Mouse (Mus musculus) embryonic facial prominence, embryonic 12.5 days (tissue): ENCODE data around the gene 0610010F05Rik. TPM values are rescaled to one million over a fixed set of nuclear protein-coding genes. Genes with fewer than 3 reads are reported as not detected.
"Not testable (repeated sequence)": the region's sequence is repeated elsewhere in the genome, so short reads cannot be mapped to it uniquely, and the experiment has no call there.

Source experiments
- ATAC-seq: fragments of 200-750 bp; cut with Nextera tagmentation; 2 replicates; pipeline ENCODE4 v1.8.0; 2017; ENCODE audit not compliant: insufficient number of reproducible peaks, insufficient read depth, low FRiP score, low TSS enrichment
- H3K27ac ChIP-seq: fragments of 300-500 bp; sonication (generic); 2 replicates; pipeline ENCODE4 v1.5.1; 2016; ENCODE audit warnings: mild to moderate bottlenecking
- H3K27me3 ChIP-seq: fragments of 300-500 bp; sonication (generic); 2 replicates; pipeline ENCODE4 v1.6.1; 2016; ENCODE audit warnings: mild to moderate bottlenecking, moderate library complexity
- H3K36me3 ChIP-seq: fragments of 300-500 bp; sonication (generic); 2 replicates; pipeline ENCODE4 v1.6.1; 2016; ENCODE audit warnings: mild to moderate bottlenecking
- H3K4me1 ChIP-seq: fragments of 300-500 bp; sonication (generic); 2 replicates; pipeline ENCODE4 v1.6.1; 2016
- H3K4me2 ChIP-seq: fragments of 300-500 bp; sonication (generic); replicated peaks from 2 replicates; pipeline ENCODE4 v1.6.1; 2016; ENCODE audit warnings: mild to moderate bottlenecking, moderate library complexity
- H3K4me3 ChIP-seq: fragments of 300-500 bp; sonication (generic); 2 replicates; pipeline ENCODE4 v1.5.1; 2016; ENCODE audit warnings: mild to moderate bottlenecking
- H3K9ac ChIP-seq: fragments of 300-500 bp; sonication (generic); 2 replicates; pipeline ENCODE4 v1.6.1; 2016; ENCODE audit warnings: mild to moderate bottlenecking, moderate library complexity
- H3K9me3 ChIP-seq: fragments of 300-500 bp; sonication (generic); 2 replicates; pipeline ENCODE4 v1.6.1; 2016; ENCODE audit warnings: mild to moderate bottlenecking, moderate library complexity
- WGBS: fragments of 180-500 bp; shearing (Covaris S2); methylation state at CpG from one replicate; pipeline ENCODE4 v1.1.7; 2016; 5-methylcytosine and 5-hydroxymethylcytosine counted together
- polyA plus RNA-seq: library from polyadenylated mRNA; unstranded; fragments of >200 nt; fragmentation: Nextera tagmentation; extraction: Ambion mirVana; gene quantifications from 2 replicates; pipeline ENCODE4 v1.2.1, GENCODE M21; 2016

0610010F05Rik gene
- polyA plus RNA-seq, 1 experiment from 2014 or later, result 33.4 TPM

DNA sequence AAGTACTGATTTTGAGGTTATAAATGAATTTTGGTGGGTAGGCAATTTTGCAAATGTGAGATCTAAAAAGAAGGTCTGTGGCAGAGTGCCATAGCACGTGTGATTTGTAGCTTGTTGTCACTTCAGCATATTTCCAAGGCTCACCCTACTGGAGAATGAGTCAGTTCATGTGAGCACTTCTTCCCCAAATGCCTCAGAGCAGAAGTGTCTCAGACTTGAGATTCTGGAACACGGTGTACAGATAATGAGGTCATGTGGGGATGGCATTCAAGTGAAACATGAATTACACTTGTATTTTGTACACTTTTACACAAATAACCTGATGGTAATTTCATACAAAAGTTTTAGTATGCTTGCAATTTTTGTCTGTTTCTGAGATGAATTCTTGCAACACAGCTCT lies 24.4 kb upstream of the 0610010F05Rik start:
- no peak for ATAC-seq
- Histone ChIP-seq H3K9ac (no peak overlapping the region), H3K27ac (no peak overlapping the region), H3K4me1 (peaks cover 3% of the 10 kb centered on the region; the same call in 1 of the 2 replicates), H3K4me2 (no peak overlapping the region), H3K9me3 (no peaks in the 10 kb centered on the region), H3K27me3 (no peaks in the 10 kb centered on the region), H3K4me3 (no peak overlapping the region), H3K36me3 (peaks cover 4% of the 10 kb centered on the region; the same call in 1 of the 2 replicates)
- WGBS, result 87% methylated on average over 2 of the region's 2 CpGs

DNA sequence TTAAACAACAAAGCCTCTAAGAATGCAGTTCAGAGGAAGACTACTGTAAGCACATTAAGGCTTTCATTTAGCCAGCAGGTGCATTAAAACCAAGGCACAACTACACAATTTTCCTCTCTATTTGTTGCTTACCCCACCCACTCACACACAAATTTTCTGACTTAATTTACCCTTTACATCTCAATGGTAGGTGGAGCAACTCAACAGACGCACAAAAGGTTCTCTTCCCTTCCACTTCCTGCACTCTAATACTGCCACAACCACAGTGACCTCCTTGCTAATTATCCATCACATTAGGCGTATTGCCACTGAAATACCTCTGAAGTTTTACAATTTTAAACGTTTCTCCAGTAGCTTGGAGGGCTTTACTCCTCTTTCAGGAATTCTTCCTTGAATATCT lies 20.2 kb upstream of the 0610010F05Rik start:
- WGBS, result 72% methylated on average over 3 of the region's 3 CpGs
- no peak for ATAC-seq
- H3K9ac ChIP-seq, result no peak overlapping the region
- H3K4me1 ChIP-seq, result no peaks in the 10 kb centered on the region
- no peaks in the 10 kb centered on the region for H3K9me3 ChIP-seq
- H3K4me2 ChIP-seq, result no peak overlapping the region
- H3K36me3 ChIP-seq, result peaks cover 11% of the 10 kb centered on the region; the same call in 1 of the 2 replicates
- no peak overlapping the region for H3K4me3 ChIP-seq
- no peak overlapping the region for H3K27ac ChIP-seq
- H3K27me3 ChIP-seq, result no peaks in the 10 kb centered on the region

DNA sequence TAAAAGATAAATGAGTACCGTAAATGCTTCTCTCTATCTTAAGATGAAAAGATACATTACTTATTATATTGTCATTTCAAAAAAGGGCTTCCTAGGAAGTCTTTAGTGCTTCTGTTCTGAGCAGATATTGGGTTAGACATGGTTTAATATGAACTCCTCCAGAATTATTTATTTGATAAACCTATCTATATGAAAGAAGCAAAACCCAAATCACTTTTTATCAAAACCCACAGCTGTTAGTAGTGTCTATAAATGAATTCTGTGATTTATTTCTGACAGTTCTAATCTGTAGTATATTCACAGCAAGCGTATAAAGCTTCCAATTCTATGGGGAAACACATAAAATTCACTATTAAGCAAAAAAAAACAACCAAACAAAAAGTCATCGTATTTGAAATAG lies 14.4 kb upstream of the 0610010F05Rik start:
- no peak overlapping the region for H3K27ac ChIP-seq
- H3K27me3 ChIP-seq, result no peaks in the 10 kb centered on the region
- no peaks in the 10 kb centered on the region for H3K4me1 ChIP-seq
- no peaks in the 10 kb centered on the region for H3K9me3 ChIP-seq
- H3K36me3 ChIP-seq, result peaks cover 20% of the 10 kb centered on the region
- H3K9ac ChIP-seq, result no peak overlapping the region
- WGBS, result 95% methylated on average over 3 of the region's 3 CpGs
- no peak for ATAC-seq
- H3K4me2 ChIP-seq, result no peak overlapping the region
- H3K4me3 ChIP-seq, result no peak overlapping the region

DNA sequence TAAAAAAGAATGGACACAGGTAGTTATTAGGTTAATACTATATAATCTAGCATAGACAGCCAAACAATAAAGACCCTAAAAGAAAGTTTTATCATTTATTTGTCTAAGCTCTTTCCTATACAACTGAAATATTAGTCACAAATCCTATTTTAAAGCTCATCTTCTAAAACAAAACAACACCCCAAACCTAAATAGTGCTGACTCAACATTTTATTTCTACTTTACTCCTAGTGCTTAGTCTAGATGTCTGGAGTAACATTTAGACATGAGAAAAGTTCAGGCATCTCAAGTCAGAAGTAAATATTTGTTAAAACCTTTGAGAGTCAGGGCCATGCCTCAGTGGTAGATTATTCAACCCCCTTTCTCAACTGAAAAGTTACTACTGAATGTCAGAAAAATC lies 14.0 kb upstream of the 0610010F05Rik start:
- no peak overlapping the region for H3K4me3 ChIP-seq
- no peaks in the 10 kb centered on the region for H3K9me3 ChIP-seq
- H3K27me3 ChIP-seq, result no peaks in the 10 kb centered on the region
- peaks cover 24% of the 10 kb centered on the region for H3K36me3 ChIP-seq
- no peak overlapping the region for H3K27ac ChIP-seq
- no peaks in the 10 kb centered on the region for H3K4me1 ChIP-seq
- H3K4me2 ChIP-seq, result no peak overlapping the region
- H3K9ac ChIP-seq, result no peak overlapping the region
- ATAC-seq, result no peak

DNA sequence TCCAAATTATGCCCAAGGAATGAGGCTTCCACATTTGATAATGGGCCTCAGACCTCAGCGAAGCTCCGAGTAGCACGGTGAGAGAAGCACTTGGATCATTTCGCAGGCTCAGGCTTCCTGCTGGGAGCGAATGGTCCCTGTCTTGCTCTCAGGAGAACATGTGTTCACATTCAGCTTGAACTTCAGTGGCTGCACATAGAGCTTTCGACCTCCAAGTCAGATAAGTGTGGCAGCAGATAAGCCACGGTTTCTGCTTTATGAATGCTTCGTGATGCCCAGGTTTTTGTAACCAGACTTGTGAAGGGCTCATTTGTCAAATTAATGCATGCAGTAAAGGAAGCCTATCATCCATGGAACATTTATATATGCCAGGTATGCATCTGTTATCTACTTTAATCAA lies 1.1 kb upstream of the 0610010F05Rik start:
- Histone ChIP-seq H3K27me3 (no peaks in the 10 kb centered on the region), H3K9me3 (no peaks in the 10 kb centered on the region), H3K4me3 (no peak overlapping the region), H3K9ac (no peak overlapping the region), H3K4me2 (no peak overlapping the region), H3K36me3 (peaks cover 5% of the 10 kb centered on the region; the same call in 1 of the 2 replicates), H3K27ac (no peak overlapping the region), H3K4me1 (0 out of 2 replicates have a peak, but pooled peaks cover 3% of the 10 kb centered on the region)
- 74% methylated on average over 8 of the region's 8 CpGs for WGBS
- no peak for ATAC-seq

DNA sequence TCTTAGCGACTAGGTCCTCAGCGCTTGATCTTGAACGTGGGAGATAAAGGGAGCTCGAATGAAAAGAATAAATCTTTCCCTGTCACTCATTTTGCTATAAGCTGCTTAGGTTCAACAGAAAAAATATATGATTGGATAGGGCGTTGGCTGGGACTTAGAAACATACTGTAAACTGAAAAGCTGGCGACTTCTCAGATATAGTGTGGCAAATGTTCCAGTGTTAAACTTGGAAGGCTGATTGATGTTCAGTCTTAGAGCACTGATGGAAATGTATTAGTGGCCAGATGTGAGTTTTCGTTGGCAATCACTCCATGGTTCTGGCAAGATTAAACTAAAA lies 408 bp upstream of the 0610010F05Rik start:
- no peak overlapping the region for H3K27ac ChIP-seq
- no peaks in the 10 kb centered on the region for H3K27me3 ChIP-seq
- H3K4me3 ChIP-seq, result peak overlapping the region; percentile 74
- H3K9me3 ChIP-seq, result no peaks in the 10 kb centered on the region
- H3K4me1 ChIP-seq, result 0 out of 2 replicates have a peak, but pooled peaks cover 3% of the 10 kb centered on the region
- H3K9ac ChIP-seq, result peak overlapping the region; percentile 3; the same call in 1 of the 2 replicates
- H3K4me2 ChIP-seq, result peak overlapping the region; percentile 64
- H3K36me3 ChIP-seq, result 0 out of 2 replicates have a peak, but pooled peaks cover 5% of the 10 kb centered on the region
- WGBS, result 14% methylated on average over 7 of the region's 7 CpGs
- no peak; the same call in 1 of the 2 replicates for ATAC-seq

DNA sequence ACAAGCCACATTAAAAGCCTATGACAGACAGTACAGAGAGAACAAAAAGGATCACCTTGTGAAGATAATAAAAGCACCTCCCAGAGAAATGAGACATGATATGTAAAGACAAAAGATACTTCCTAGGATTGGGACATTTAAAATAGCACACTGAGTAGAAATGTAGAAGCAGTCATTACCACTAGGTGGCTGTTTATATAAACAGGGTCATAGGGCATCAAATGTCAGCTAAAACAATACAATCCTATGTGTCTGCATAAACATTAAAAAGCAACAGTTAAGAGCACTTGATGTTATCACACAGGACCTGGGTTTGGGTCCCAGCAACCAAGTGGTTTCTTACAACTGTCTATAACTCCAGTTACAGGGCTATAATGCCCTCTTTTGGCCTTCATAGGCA lies 2.8 kb downstream of the 0610010F05Rik start:
- Histone ChIP-seq H3K9me3 (no peaks in the 10 kb centered on the region), H3K4me3 (no peak overlapping the region), H3K27ac (no peak overlapping the region), H3K36me3 (no peaks in the 10 kb centered on the region), H3K27me3 (no peaks in the 10 kb centered on the region), H3K4me1 (0 out of 2 replicates have a peak, but pooled peaks cover 3% of the 10 kb centered on the region), H3K9ac (no peak overlapping the region), H3K4me2 (no peak overlapping the region)
- no peak for ATAC-seq

DNA sequence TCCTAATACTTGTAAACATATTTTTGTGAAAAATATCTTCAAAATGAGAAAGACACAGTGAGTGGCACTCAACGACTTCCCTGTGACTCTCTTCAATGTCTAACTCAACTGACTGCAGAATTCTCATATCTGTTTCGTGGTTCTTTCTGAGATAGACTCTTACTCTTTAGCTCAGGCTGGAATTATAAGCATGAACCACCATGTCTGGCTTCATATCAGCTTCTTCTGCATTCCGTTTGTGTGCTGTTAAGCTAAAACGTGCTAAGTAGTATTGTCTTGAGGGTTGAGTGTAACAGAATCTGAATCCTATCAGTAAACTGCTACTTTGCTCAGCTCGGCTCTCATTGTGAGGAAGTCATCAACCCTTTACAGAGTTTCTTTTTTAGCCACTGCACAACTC lies 14.4 kb downstream of the 0610010F05Rik start:
- H3K27me3 ChIP-seq, result no peaks in the 10 kb centered on the region
- H3K9me3 ChIP-seq, result no peaks in the 10 kb centered on the region
- no peak overlapping the region for H3K4me3 ChIP-seq
- no peak overlapping the region for H3K9ac ChIP-seq
- H3K27ac ChIP-seq, result no peak overlapping the region
- 87% methylated on average over 5 of the region's 5 CpGs for whole genome bisulfite sequencing
- no peak overlapping the region for H3K4me2 ChIP-seq
- H3K4me1 ChIP-seq, result no peaks in the 10 kb centered on the region
- peaks cover 13% of the 10 kb centered on the region; the same call in 1 of the 2 replicates for H3K36me3 ChIP-seq
- ATAC-seq, result no peak

DNA sequence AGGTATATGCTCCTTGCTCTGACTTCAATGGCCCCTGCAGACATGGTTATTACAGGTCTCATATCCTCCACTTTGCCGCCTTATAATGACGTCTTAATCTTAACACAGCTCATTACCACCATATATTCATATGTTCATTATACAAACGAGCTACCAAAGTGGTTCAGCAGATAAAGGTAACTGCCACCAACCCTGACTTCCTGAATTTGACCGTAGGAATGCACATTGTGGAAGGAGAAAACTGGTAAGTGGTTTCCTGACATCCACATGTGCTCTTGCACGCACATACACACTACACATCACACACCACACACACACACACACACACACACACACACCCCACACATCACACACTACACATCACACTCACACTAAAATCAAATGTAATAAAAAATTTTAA lies 18.9 kb downstream of the 0610010F05Rik start:
- H3K4me3 ChIP-seq, result no peak overlapping the region
- H3K27ac ChIP-seq, result no peak overlapping the region
- WGBS, result 84% methylated on average over 5 of the region's 5 CpGs
- no peaks in the 10 kb centered on the region for H3K9me3 ChIP-seq
- H3K9ac ChIP-seq, result no peak overlapping the region
- H3K27me3 ChIP-seq, result no peaks in the 10 kb centered on the region
- ATAC-seq, result no peak
- H3K4me1 ChIP-seq, result no peaks in the 10 kb centered on the region
- no peaks in the 10 kb centered on the region for H3K36me3 ChIP-seq
- no peak overlapping the region for H3K4me2 ChIP-seq

DNA sequence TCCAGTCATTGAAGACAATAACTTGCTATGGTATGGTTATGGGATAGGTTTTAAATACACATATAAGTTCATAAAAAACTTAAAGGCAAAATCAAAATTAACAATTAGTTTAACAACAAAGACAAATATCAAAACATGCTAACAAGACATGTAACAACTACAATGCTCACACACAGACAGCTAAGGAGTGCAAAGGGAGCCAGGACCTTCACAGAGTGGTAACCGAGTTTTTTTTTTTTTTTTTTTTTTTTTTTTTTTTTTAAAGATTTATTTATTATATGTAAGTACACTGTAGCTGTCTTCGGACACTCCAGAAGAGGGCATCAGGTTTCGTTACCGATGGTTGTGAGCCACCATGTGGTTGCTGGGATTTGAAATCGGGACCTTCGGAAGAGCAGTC lies 26.1 kb downstream of the 0610010F05Rik start:
- H3K4me2 ChIP-seq, H3K4me1 ChIP-seq, H3K27ac ChIP-seq, H3K9me3 ChIP-seq, H3K27me3 ChIP-seq, H3K9ac ChIP-seq, H3K4me3 ChIP-seq, ATAC-seq: not testable (repeated sequence)
- H3K36me3 ChIP-seq, result peaks cover 23% of the 10 kb centered on the region
- 88% methylated on average over 6 of the region's 6 CpGs for WGBS

DNA sequence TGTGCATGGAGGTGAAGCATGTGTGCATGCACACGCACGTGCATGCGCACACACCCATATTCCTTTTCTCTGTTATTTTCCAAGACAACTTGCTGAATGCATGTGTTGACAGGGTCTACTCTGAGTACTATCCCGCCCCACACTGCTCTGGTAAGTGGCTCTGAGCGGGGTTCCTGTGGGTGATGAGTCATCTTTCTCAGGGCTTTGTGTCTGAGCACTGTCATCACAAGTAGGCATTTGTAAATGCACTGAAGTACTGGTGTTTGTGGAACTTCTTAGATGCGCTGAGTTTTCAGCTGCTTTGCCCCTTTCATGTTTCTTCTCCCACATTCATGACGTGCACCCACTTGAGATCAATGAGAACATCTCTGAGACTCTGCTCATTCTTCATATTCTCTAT lies 63.3 kb downstream of the 0610010F05Rik start:
- Histone ChIP-seq H3K36me3 (peaks cover 11% of the 10 kb centered on the region), H3K9me3 (no peaks in the 10 kb centered on the region), H3K4me1 (no peaks in the 10 kb centered on the region), H3K27me3 (no peaks in the 10 kb centered on the region), H3K4me3 (no peak overlapping the region), H3K4me2 (no peak overlapping the region), H3K27ac (no peak overlapping the region), H3K9ac (no peak overlapping the region)
- WGBS, result 91% methylated on average over 7 of the region's 7 CpGs
- ATAC-seq, result no peak

DNA sequence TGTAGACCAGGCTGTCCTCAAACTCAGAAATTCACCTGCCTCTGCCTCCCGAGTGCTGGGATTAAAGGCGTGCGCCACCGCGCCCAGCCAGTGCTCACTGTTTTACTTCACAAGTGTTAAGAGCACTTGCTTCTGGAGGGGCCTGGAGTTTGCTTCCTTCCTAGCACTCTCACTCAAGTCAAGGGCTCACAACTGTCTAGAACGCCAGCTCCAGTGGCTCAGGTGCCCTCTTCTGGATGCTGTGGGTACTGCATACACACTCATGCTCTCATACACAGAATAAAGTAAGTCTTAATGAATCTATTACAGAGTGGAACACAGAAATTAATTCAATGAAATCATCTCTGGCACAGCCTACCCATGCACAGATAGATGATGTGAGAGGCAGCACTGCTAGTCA lies 67.7 kb downstream of the 0610010F05Rik start:
- H3K27me3 ChIP-seq, result no peaks in the 10 kb centered on the region
- peaks cover 4% of the 10 kb centered on the region; the same call in 1 of the 2 replicates for H3K36me3 ChIP-seq
- H3K4me1 ChIP-seq, result no peaks in the 10 kb centered on the region
- 53% methylated on average over 6 of the region's 6 CpGs for WGBS
- H3K4me2 ChIP-seq, result no peak overlapping the region
- no peaks in the 10 kb centered on the region for H3K9me3 ChIP-seq
- no peak for ATAC-seq
- no peak overlapping the region for H3K9ac ChIP-seq
- no peak overlapping the region for H3K4me3 ChIP-seq
- no peak overlapping the region for H3K27ac ChIP-seq
